Mouse (Mus musculus): ENCODE measurements at regions not wholly inside any gene's neighbourhood (a gene's known extent, or its start where the extent isn't known, plus 50 kb on each side); places are given as distances from the start of the nearest gene placed in this dataset.

- DNase-seq (ENCODE audit: low spot score) = no peak
These were observed 78.4 kb upstream of the Nav3 start for GRCm38 (mm10) chr10:110534387-110534786.

GRCm38 (mm10) chr10:110542712-110543111, 86.7 kb upstream of the Nav3 start:
- DNase-seq (ENCODE audit: low spot score) = no peak

- DNase-seq (ENCODE audit: low spot score) = no peak
These were observed 92.4 kb upstream of the Nav3 start for GRCm38 (mm10) chr10:110548391-110548790.

GRCm38 (mm10) chr10:110553954-110554353, 98.0 kb upstream of the Nav3 start:
- DNase-seq (ENCODE audit: low spot score) = no peak

- DNase-seq (ENCODE audit: low spot score) = no peak
These were observed 100.4 kb upstream of the Nav3 start for GRCm38 (mm10) chr10:110556326-110556883.

- DNase-seq (ENCODE audit: low spot score) = no peak
These were observed 107.1 kb upstream of the Nav3 start for GRCm38 (mm10) chr10:110563057-110563456.

- DNase-seq (ENCODE audit: low spot score) = no peak
These were observed 107.6 kb upstream of the Nav3 start for GRCm38 (mm10) chr10:110563571-110563970.

GRCm38 (mm10) chr10:110566260-110567050, 110.5 kb upstream of the Nav3 start:
- DNase-seq (ENCODE audit: low spot score) = no peak

- DNase-seq (ENCODE audit: low spot score) = no peak
These were observed 114.5 kb upstream of the Nav3 start for GRCm38 (mm10) chr10:110570465-110570864.

- DNase-seq (ENCODE audit: low spot score) = no peak
These were observed 115.2 kb upstream of the Nav3 start for GRCm38 (mm10) chr10:110571179-110571578.

- no peak for DNase-seq (ENCODE audit: low spot score)
These were observed 117.5 kb upstream of the Nav3 start for GRCm38 (mm10) chr10:110573530-110573929.

- DNase-seq (ENCODE audit: low spot score) = no peak
These were observed 130.0 kb upstream of the Nav3 start for GRCm38 (mm10) chr10:110586029-110586428.

- DNase-seq (ENCODE audit: low spot score) = no peak
These were observed 130.5 kb upstream of the Nav3 start for GRCm38 (mm10) chr10:110586507-110586906.

GRCm38 (mm10) chr10:110587529-110587928, 131.5 kb upstream of the Nav3 start:
- DNase-seq (ENCODE audit: low spot score) = no peak

GRCm38 (mm10) chr10:110600352-110600853, 144.4 kb upstream of the Nav3 start:
- DNase-seq (ENCODE audit: low spot score) = peak; percentile 45

GRCm38 (mm10) chr10:110610336-110610735, 134.9 kb upstream of the E2f7 start:
- DNase-seq (ENCODE audit: low spot score) = no peak

- no peak for DNase-seq (ENCODE audit: low spot score)
These were observed 128.2 kb upstream of the E2f7 start for GRCm38 (mm10) chr10:110617004-110617403.

GRCm38 (mm10) chr10:110619193-110619592, 126.0 kb upstream of the E2f7 start:
- DNase-seq (ENCODE audit: low spot score) = no peak

- no peak for DNase-seq (ENCODE audit: low spot score)
These were observed 119.6 kb upstream of the E2f7 start for GRCm38 (mm10) chr10:110625644-110626043.

GRCm38 (mm10) chr10:110640406-110640805, 104.8 kb upstream of the E2f7 start:
- no peak for DNase-seq (ENCODE audit: low spot score)

GRCm38 (mm10) chr10:110642065-110642690, 103.1 kb upstream of the E2f7 start:
- DNase-seq (ENCODE audit: low spot score) = no peak

GRCm38 (mm10) chr10:110647603-110648002, 97.6 kb upstream of the E2f7 start:
- no peak for DNase-seq (ENCODE audit: low spot score)

- DNase-seq (ENCODE audit: low spot score) = no peak
These were observed 95.1 kb upstream of the E2f7 start for GRCm38 (mm10) chr10:110650107-110650506.

Data from heart, adult 8-10 months (tissue).